Mouse (Mus musculus): ENCODE data around the gene 4933407L21Rik.

Gene 4933407L21Rik

DNA sequence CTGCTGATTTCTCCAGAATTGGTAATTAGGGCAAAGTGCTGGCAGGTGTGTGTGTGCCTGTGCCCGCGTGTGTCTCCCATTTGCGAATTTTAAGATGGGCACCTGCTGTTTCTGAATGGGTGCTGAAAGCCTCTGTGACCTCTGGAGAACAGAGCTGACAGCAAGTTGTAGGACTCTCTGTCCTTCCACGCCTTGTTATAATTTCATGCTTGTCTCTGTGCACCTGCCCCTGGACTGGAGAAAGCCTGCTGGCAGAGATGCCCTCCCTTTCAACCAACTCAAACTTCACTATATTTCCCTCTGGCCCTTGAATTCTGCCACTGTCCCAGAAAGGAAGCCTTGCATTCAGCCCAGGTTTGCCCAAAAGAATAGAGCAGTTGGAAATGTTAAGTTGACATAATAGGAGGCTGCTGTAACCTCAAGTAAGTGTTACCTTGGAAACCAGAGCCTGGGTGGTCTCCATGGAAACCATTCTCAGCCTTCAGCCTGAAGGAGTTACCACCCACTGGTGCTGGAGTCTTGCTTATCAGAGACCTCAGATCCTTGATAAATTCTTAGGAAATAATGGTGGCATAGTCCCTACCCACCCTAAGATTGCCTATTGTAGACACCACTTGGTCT lies 11.3 kb upstream of the 4933407L21Rik start:
- DNase-seq, result no peak

DNA sequence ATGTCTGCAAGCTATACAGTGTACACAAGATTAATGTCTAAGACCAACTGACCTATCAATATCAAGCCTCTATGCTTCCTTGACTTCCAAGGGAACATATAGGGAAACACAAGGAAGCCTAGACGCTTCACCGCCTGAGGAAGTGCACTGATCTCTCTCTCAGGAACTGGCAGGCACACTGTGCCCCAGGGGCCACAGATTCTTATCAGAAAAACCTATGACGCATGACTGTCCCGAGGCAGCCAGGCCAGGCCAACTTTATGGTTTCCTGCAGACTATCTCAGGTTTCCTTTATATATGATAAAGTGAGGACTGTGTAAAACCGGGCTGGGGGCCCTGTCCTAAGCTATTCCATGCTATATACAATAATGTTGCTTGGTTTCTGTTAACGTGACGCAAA lies 8.7 kb upstream of the 4933407L21Rik start:
- DNase-seq, result no peak

DNA sequence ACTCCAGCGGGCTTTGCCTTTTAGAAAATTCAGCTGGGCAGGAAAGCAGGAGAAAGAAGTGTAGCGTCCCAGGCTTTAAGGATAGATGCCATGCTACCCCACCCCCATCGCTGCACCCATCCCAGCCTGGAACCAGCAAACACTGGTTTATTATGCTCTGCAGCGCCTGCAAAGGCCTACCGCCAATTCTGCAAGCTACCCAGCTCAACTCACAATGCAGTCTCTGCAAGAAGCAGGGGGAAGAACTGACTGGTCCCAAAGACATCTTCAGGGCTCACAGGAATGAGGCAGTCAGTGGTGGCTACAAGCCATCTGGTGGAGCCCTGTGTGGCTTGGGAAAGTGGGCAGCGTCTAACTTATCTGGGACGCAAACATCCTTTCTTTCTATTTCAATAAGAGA lies 6.6 kb upstream of the 4933407L21Rik start:
- DNase-seq, result no peak

DNA sequence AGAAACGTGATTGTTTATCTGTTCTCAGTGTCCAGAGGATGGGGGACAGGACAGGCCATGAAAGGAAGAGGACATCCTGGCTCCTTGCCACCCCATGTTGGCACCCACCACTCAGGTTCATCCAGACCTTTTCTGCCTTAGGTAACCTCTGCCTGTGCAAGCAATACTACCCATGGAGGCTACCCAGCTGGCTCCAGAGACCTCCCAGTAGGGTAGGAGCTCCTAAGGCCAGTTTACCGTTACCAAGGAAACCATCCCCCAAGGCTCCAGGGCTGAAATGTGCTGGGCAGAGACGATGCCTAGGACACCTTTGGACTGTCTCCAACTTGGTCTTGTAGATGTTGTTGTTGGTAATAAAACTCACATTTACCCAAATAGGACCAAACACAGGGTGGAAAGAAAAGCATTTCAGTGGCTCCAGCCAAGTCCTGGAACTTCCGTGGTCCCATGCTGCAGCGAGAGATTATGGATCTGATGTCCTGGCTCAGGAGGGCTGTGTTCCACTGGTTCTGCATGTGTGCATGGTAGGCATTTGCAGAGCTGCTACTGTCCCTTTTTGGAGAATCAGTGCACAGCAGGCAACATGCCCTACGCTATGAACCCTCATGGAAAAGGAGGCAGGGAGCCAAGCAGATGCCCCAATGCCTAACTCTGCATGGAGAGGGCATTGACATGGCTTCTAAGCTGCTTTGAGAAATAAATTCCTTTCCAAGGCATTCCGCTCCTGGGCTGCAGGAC lies 6.0 kb upstream of the 4933407L21Rik start:
- DNase-seq, result no peak

DNA sequence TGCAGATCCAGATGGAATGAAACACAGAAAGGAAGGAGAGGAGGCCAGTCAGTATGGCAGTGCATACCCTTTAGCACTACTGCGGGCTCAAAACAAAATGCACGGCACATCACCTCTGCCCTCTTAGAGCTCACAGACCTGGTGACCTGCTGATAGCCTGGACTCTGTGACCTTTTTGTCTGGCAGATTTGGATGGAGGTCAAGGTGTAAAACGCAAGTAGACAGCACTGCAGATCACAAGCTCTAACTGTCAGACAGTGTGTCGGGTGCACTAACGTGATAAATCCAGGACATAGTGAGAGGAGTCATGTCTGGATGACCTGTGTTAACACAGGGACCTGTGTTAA lies 5.4 kb upstream of the 4933407L21Rik start:
- no peak for DNase-seq

DNA sequence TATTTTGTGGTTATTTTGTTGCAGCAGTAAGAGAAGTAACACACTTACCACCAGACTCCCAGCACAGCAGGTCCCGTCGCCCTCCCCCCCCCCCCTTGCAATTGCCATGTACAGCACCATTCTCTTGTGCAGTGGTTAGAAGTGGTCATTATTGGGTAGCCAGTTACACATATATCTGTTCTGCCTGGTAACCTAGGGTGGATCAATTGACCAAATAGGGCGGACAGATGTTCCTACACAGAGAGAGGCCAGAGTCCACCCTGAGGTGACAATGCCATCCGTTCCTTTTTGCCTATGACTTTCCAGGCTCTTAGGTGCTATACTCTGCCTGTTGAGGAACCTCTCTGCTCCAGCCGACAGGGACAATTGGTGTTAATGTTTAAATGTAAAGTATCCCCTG lies 3.1 kb upstream of the 4933407L21Rik start:
- no peak for DNase-seq

DNA sequence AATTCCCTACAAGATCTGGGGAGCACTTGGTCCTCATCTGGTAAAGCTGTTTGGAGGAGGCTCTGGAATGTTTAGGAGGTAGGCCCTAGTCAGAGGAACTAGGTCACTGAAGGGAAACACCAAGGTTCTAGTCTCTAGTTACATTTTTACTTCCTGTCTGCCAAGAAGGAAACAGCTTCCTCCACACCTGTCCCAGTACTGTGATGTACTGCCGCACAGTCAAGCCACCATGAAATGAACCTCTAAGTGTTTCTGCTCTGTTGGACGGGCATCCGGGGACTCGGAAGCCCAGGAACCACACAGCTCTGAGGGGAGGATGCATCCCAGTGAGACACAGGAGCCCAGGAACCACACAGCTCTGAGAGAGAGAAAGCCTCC lies 394 bp downstream of the 4933407L21Rik start:
- no peak for DNase-seq

DNA sequence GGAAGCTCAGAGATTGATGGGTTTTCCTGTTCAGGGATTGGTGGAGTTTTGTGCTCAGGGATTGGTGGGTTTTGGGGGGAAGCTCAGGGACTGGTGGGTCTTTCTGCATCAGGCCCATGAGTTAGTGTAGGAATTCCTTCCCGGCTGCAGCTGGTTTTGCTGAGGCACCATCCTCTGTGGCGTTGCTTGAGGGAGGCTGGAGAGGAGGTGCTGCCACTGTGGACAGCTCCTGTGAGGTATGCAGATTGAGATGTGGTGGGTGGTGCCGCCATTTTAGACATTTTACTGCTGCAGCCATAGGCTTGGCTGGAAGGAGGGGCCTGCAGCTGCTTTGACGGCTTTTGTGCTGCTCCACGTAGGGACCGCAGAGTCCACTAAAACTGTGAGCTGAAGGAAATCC lies 1.1 kb downstream of the 4933407L21Rik start:
- DNase-seq, result no peak

DNA sequence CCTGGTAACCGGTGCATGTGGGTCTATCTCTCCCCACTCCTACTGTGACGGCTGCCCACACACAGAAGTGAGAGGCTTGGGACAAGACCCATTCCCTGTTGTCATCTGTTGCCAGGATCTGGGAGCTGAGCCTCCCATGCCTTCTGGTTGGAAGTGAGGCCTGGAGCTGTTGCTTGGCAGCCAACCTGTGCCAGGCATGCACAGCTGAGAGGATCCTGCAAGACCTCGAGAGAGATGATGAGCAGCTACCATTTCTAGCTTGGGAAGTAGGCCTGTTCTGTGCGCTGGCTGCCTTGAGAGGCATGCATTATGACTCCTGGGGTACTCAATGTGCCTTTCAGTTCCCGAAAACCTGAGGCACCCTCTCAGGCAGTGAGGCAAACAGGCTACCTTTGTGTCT lies 2.9 kb downstream of the 4933407L21Rik start:
- no peak for DNase-seq

DNA sequence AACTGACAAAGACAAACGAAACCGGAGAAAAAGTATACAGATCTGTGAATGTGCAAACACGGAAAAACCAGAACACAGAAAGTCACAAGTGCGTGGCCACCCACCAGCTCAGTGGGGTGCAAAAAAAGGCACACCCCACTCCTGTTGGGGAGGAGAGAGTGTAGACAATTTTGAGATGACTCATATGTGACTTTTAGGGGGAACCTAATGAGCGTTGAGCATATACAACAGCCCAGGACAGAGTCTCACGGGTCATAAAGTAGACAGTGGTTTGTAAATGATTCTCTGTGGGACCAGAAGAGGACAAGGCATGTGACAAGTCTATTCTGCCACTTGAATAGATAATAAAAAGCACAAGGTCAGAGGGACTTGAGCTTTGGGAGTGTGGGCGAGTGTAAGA lies 4.9 kb downstream of the 4933407L21Rik start:
- no peak for DNase-seq

DNA sequence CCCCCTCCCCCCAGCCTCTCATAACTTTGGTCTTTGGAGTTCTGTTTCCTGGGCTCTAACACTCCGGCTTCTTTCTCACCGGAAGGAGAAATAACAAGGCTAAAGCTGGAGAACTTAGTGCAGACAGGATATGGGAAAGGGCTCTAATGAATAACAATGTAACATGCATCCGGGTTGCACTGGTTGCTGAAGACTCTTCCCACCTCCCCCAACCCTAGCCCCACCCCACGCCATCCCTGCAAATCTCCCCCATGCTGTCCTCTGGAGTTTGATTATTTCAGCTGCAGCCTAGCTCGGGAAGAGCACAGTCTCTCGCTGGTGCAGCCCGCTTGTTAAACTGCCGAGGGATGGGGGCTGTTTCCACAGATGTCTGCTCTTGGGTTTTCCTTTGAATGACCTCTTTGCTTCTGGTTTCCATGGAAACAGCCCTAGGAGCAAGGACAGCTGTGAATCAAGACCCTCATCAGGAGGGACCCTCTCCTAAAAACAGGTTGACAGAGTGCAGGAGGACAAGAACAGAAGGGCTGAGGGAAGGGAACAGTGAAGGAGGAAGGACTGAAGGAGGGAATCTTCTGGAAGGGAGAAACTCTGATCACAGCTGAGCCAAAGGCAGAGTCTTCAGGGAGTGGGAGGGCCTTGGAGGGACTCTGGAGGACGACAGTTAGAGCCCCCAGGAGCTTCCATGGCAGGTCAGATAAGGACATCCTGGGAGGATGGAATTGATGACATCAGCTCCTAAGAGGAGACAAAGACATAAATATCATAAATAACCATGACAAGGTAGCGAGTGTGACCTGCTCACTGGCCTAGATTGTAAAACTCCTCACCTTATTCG lies 5.6 kb downstream of the 4933407L21Rik start:
- peak; percentile 13 for DNase-seq

DNA sequence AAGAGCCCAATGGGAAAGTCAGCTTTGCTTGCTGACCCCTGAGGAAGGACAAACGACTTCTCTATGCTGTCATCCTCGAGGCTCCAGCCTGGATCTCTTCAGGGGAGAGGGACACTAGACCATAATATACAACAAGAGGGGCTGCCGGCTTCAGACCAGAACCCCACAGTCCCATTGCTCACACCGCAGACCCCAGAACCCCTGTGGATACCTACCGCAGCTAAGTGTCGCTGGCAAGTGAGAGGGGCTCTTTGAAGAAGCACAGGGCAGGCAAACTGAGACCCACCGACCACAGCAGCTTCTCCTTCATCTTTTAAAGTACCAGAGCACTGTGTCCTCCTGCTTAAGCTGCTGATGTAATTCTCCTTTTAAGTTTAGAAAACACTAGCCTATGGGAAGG lies 6.3 kb downstream of the 4933407L21Rik start:
- no peak for DNase-seq

DNA sequence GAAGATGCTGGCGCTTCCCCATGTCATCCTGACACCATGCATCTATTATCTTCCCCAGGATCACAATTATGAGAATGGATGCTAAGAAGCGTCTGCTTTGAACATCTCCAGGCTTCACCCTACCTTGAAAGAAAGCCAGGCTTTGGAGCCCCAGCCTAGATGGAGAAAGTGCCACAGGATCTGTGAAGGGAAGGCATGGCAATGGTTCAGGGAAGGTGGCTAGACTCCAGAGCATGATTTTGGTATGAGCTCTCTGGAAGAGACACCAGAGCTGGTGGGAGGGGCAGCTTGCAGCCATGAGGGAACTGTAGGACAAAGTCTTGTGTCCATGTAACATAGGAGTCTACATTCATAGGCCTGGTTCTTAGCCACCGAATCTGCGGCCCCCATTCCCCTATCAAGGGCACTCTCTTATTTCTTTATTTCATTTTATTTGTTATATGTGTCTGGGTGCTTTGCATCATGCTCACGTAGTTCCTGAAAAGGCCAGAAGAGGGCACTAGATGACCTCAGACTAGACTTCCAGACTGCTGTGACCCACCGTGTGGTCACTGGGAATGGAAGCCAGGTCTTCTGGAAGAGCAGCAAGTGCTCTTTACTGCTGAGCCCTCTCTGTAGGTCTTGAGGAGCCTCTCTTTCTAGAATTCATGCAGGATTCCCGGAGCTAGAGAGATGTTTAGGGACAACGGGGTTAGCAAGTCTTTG lies 7.0 kb downstream of the 4933407L21Rik start:
- DNase-seq, result peak; percentile 71

DNA sequence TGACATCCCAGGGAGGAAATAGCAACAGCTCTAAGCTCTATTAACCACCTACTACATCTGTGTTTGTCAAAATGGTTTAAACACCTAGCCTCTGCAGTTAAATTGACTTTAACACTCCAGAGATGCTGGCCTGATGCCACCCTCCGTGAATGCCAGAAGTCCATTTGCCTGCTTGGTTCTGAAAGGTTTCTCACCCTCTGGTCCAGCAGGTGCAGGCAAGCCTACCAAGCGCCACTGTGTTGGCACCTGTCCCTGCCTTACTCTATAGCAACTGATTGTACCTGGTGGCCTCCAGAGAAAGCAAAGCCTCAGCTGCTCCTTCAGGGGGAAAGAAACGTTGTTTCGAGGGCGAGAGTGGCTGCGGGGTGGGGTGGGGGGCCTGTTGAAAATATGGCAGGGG lies 8.0 kb downstream of the 4933407L21Rik start:
- no peak for DNase-seq

DNA sequence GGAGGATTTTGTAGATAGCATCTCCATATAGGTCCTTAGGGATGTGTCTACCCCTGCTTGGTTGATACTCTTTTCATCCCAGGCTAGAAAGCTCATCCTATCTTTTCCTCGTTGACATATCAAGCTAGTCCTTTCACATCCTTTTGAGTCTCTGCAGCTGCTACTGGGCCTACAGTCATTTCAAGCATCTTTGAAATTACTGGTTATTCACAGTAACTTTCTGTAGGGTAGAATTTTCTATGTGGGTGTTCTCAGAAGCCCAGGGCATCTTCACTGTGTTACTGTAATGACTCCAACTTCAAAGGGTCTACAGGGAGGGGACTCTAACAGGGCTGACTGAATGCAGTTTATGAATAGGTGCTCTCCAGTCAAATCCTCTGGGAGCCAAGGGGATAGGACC lies 9.0 kb downstream of the 4933407L21Rik start:
- DNase-seq, result no peak

DNA sequence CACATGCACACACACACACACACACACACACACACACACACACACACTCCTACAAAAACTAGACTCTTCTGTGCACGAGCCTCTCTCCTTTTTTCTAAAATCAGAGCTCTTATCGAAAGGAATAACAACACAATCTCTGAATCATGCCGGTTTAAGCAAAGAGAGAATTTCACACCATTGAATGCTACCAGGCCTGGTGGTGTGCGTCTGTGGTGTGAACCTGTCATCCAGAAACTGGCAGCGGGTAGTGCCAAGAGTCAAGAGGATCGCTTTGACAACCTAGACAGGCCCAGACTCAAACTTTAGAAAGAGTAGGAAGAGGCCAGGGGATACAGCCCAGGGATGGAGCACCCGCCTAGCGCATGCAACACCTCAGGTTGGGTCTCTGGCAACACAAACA lies 14.0 kb downstream of the 4933407L21Rik start:
- DNase-seq, result no peak

DNA sequence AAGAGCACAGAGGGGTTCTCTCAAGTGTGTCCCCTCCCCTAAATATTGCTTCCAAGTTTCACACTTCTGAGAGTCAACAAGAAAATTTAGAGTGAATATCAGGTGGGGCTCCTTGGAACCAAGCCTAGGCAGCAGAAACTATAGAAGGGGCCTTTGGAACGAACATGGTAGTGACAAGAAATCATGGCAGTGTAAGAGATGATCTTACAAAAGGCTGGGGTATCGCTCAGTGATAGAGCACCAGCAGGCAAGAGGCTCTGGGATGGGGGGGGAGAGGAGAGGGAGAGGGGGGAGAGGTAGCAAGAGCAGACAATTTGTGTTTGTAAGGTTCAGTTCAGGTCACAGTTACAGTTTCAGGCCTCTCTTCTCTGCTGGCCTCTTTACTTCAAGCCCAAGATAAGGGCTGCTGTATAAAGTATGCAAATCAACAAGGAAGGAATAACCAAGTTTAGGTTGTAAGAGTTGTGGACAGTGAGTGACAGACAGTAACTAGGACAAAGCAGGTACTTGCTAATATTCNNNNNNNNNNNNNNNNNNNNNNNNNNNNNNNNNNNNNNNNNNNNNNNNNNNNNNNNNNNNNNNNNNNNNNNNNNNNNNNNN lies 20.9 kb downstream of the 4933407L21Rik start:
- DNase-seq, result no peak

DNA sequence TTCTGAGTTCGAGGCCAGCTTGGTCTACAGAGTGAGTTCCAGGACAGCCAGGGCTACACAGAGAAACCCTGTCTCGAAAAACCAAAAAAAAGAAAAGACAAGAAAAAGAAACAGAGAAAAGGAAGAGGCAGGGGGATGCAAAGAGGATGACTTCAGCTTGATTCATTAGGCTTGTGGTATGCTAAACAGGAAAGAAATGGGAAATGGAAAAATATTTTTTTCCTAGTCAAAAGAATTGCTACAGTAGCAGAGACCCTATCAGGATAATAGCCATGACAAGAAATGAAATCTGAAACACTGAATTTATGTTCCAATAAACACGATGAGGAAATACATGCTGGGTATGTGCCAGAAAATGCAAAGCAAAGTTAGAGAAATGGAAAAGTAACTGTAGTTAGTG lies 26.9 kb downstream of the 4933407L21Rik start:
- no peak for DNase-seq

DNA sequence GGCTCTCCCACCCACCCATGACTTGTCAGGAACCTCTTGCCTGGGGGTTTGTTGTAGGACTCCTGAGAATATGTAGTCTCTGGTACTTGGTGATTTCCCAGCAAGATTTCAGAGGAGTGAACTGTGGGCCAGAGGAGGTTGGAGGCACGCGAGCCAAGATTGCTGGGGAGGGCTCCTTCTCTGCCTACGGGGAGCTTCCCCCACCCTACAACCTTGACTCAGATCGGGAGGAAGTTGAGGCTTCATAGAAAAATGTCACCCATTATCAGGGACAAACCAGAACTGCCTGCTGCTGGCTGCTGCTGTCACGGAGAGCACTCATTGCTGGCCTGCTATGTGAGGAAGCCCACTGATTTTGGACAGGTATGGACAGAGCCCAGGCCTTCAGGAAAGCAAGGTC lies 29.0 kb downstream of the 4933407L21Rik start:
- no peak for DNase-seq

DNA sequence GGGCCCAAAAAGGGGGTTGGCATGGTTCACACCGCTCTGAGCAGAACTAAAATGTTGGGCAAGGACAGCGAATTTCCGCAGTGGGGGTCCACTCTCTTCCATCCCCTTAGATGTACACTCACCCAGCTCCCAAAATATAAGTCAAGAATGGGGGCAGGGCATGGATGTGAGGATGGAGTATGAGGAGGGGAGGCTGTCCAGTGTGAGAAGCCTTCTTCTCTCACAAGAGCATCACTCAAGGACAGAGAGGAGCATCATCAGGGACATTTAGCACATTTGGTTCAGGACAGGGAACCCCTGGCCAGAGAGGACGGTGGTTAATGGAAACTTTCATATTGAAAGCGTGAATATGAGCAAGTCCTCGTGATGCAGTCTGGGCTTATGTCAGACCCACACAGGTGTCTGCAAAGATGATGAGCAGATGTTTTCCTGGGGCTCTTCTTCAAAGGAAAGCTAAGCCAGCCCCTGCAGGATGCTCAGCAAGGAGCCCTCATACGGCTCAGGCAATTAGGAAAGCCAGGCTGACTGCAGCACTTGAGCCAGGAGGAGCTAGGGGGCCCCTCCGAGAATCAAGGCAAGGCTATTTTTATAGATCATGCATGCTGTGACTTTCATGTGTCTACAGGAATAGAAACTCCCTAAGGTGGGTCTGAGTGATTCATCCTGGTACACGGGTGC lies 29.8 kb downstream of the 4933407L21Rik start:
- no peak for DNase-seq

DNA sequence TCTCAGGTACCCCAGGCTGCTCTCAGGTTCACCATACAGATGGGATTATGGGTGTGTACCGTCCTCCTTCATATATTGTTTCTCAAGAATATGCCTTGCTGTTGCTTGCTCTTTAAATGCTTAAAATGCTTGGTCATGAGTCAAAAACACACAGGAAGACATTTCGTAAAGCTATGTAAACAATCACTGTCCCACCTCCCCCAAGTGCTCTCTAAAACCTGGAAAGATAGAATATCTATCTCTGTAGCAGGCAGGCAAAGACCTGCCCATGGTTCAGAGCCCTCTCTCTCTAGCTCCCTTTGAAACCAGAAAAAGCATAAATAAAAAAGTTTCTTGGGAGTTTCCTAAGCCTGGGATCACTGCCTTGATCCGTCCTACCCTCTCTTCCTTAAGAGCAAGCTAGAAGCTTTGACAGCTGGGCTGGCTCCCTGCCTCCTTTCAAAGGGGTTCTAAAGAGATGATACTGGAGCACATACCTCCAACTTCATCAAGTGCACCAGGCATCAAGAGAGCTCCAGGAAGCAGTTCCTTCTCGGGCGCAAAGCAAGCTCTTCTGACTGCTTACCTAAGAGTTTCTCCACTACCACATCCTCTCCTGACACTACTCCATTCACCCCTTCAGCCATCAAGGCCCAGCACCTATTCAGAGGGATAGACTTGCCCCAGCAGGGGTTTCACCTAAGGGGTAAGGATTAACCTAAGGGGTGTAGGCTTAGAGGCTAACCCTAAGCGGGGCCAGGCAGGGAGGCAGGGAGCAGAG lies 31.0 kb downstream of the 4933407L21Rik start:
- no peak for DNase-seq

DNA sequence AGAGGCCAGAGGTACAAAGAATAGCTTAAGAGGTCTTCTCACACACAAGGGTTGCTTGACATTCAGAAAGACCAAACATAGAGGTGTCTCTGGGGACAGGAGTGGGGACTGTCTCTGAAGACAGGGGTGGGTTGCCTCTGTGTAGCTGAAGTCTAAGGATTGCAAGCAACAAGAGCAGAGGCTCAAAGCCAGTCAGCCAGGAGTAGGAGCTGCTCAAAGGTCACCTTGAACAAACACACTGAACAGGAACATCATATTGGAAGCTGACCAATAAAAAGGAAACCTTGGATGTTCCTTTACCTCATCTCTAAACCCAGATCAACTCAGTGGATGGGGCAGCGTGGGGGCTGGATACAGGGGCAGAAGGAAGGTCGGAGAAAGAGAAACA lies 31.6 kb downstream of the 4933407L21Rik start:
- DNase-seq, result no peak

All from lung, postnatal 10 days (tissue).